Comparison of ENCODE assay signal across 8 mouse cellular contexts in the genomic region with DNA sequence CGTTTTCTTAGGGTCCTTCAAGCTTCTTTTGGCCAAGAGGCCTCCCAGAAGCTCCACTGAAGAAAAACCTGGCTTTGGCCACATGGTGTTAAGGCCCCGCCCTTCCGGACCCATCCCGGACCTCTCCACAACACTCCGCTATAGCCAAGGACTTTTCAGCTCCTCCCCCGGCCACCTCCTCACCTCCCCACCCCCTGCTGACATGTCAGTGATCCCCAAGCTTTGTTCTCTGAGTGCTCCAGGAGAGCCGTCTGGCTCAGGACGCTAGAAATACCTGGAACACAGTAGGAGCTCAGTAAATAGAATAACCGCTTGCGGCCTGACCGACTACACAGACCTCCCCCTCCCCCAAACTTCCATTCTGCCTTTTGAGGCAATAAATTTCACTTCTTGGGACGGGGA. TPM values are rescaled to one million over a fixed set of nuclear protein-coding genes. Genes with fewer than 3 reads are reported as not detected.
DNase-seq lines count a peak whose midpoint lies in the region; ATAC-seq lines count a peak whose summit lies in the region.
"Had no signal": no experiment of that assay in that cellular context is flagged by ENCODE, and none has a peak within 500 bp of the region (broad histone marks: within the 10 kb centered on the region; RNA-seq: fewer than 3 reads in every experiment).

No protein-coding gene starts in this region.

- peaks cover 51% of the 10 kb centered on the region for H3K4me1 ChIP-seq in heart, embryonic 13.5 days
- peaks cover 21% of the 10 kb centered on the region for H3K4me1 ChIP-seq in liver, embryonic 12.5 days
- peaks cover 40% of the 10 kb centered on the region for H3K4me1 ChIP-seq in stomach, embryonic 16.5 days (ENCODE audit: control insufficient read depth, insufficient read depth, low read length)

- H3K27ac ChIP-seq in heart, embryonic 13.5 days (replicated peaks): peak overlapping the region; percentile 85
- no peak overlapping the region for H3K27ac ChIP-seq in liver, embryonic 12.5 days
- H3K27ac ChIP-seq in stomach, embryonic 16.5 days (ENCODE audit: low read length): no peak overlapping the region
- H3K27ac ChIP-seq: hindbrain, embryonic 15.5 days had no signal

- peaks cover 78% of the 10 kb centered on the region for H3K27me3 ChIP-seq in heart, embryonic 13.5 days (replicated peaks)
- H3K27me3 ChIP-seq in liver, embryonic 12.5 days (replicated peaks): peaks cover 98% of the 10 kb centered on the region
- H3K27me3 ChIP-seq in stomach, embryonic 16.5 days (ENCODE audit: control insufficient read depth, insufficient read depth, low read length): peaks cover 17% of the 10 kb centered on the region

- peak overlapping the region; percentile 88 for H3K4me2 ChIP-seq in heart, embryonic 13.5 days
- H3K4me2 ChIP-seq in liver, embryonic 12.5 days: 0 out of 2 replicates have a peak overlapping the region, but pooled peaks have one; percentile 5
- H3K4me2 ChIP-seq in stomach, embryonic 16.5 days (ENCODE audit: low read depth, low read length): peak overlapping the region; percentile 91

- ATAC-seq in heart, embryonic 13.5 days (ENCODE audit: extremely low read depth, insufficient number of reproducible peaks, low FRiP score, low TSS enrichment): no peak
- ATAC-seq in liver, embryonic 12.5 days: no peak
- ATAC-seq in stomach, embryonic 16.5 days (ENCODE audit: insufficient read depth, low FRiP score): no peak

- H3K36me3 ChIP-seq in heart, embryonic 13.5 days: peaks cover 7% of the 10 kb centered on the region; the same call in 1 of the 2 replicates
- H3K36me3 ChIP-seq in liver, embryonic 12.5 days: no peaks in the 10 kb centered on the region
- H3K36me3 ChIP-seq in stomach, embryonic 16.5 days (ENCODE audit: control insufficient read depth, insufficient read depth, low read length): 0 out of 2 replicates have a peak, but pooled peaks cover 3% of the 10 kb centered on the region
- H3K36me3 ChIP-seq: hindbrain, embryonic 15.5 days had no signal

- 2% methylated on average over 12 of the region's 12 CpGs for WGBS in heart, embryonic 13.5 days
- 4% methylated on average over 12 of the region's 12 CpGs for WGBS in liver, embryonic 12.5 days (ENCODE audit: insufficient replicate concordance)
- WGBS in stomach, embryonic 16.5 days: 7% methylated on average over 12 of the region's 12 CpGs

- H3K9ac ChIP-seq in heart, embryonic 13.5 days: peak overlapping the region; percentile 87
- no peak overlapping the region for H3K9ac ChIP-seq in liver, embryonic 12.5 days
- H3K9ac ChIP-seq in stomach, embryonic 16.5 days (ENCODE audit: low read length): peak overlapping the region; percentile 39; the same call in 1 of the 2 replicates
- H3K9ac ChIP-seq: hindbrain, embryonic 15.5 days had no signal

- peak; percentile 40 to 63 for DNase-seq in lung, adult 18-20 months
- DNase-seq in lung, postnatal 14 days: no peak
- no peak for DNase-seq in cerebellum, adult 9-11 months
- DNase-seq in right cerebral cortex, adult 18-20 months: no peak

- peak overlapping the region; percentile 77 for H3K4me3 ChIP-seq in heart, embryonic 13.5 days
- H3K4me3 ChIP-seq in liver, embryonic 12.5 days: no peak overlapping the region
- no peak overlapping the region; the same call in 1 of the 2 replicates for H3K4me3 ChIP-seq in stomach, embryonic 16.5 days (replicated peaks; ENCODE audit: low read length)

- no peaks in the 10 kb centered on the region for H3K9me3 ChIP-seq in heart, embryonic 13.5 days
- no peaks in the 10 kb centered on the region for H3K9me3 ChIP-seq in liver, embryonic 12.5 days (replicated peaks)
- no peaks in the 10 kb centered on the region for H3K9me3 ChIP-seq in stomach, embryonic 16.5 days (replicated peaks; ENCODE audit: control insufficient read depth, low read length)
- H3K9me3 ChIP-seq: hindbrain, embryonic 15.5 days had no signal

RNA-seq across cellular contexts. Expression of gene Tcea3, which starts 1.0 kb away (rescaled TPM):
- polyA plus RNA-seq in heart, embryonic 13.5 days (2015; fragmentation: Nextera tagmentation; extraction: Ambion mirVana): 58.8 and 62.7 TPM in 2 replicates
- 9.8 and 11.1 TPM in 2 replicates for polyA plus RNA-seq in liver, embryonic 12.5 days (2016; fragmentation: Nextera tagmentation; extraction: Ambion mirVana)
- polyA plus RNA-seq in stomach, embryonic 16.5 days (2015; fragmentation: Nextera tagmentation; extraction: Ambion mirVana): 23.9 and 29.1 TPM in 2 replicates

RNA-seq across cellular contexts. Expression of gene Zfp46, which starts 37.9 kb away (rescaled TPM):
- 18.3 and 19.7 TPM in 2 replicates for polyA plus RNA-seq in heart, embryonic 13.5 days (2015; fragmentation: Nextera tagmentation; extraction: Ambion mirVana)
- polyA plus RNA-seq in liver, embryonic 12.5 days (2016; fragmentation: Nextera tagmentation; extraction: Ambion mirVana): 5.5 and 5.7 TPM in 2 replicates
- polyA plus RNA-seq in stomach, embryonic 16.5 days (2015; fragmentation: Nextera tagmentation; extraction: Ambion mirVana): 23.9 and 25.9 TPM in 2 replicates

RNA-seq across cellular contexts. Expression of gene Asap3, which starts 40.4 kb away (rescaled TPM):
- polyA plus RNA-seq in heart, embryonic 13.5 days (2015; fragmentation: Nextera tagmentation; extraction: Ambion mirVana): 2.6 and 3.4 TPM in 2 replicates
- polyA plus RNA-seq in liver, embryonic 12.5 days (2016; fragmentation: Nextera tagmentation; extraction: Ambion mirVana): 1.5 and 1.9 TPM in 2 replicates
- 7.0 and 7.1 TPM in 2 replicates for polyA plus RNA-seq in stomach, embryonic 16.5 days (2015; fragmentation: Nextera tagmentation; extraction: Ambion mirVana)

Comparison
In these comparisons a context has a peak if more than half of its experiments do, and no peak if none do; other contexts are left out.
1. DNase-seq: peak in lung, adult 18-20 months (2 of 2); none in lung, postnatal 14 days (single experiment), cerebellum, adult 9-11 months (single experiment) and right cerebral cortex, adult 18-20 months (single experiment).
2. H3K4me2 ChIP-seq: peak in every context shown above with its lines; median percentile 91 in stomach, embryonic 16.5 days; 88 in heart, embryonic 13.5 days; 5 in liver, embryonic 12.5 days.